Mouse (Mus musculus) gastrocnemius, adult 8-10 months (tissue): ENCODE measurements at regions not wholly inside any gene's neighbourhood (a gene's known extent, or its start where the extent isn't known, plus 50 kb on each side); places are given as distances from the start of the nearest gene placed in this dataset.

Experiments
- DNase-seq, 2 experiments: peaks; one replicate each; pipeline ENCODE4 v3.0.0; 2022; ENCODE audit warnings: low spot score in 2 of 2

DNA sequence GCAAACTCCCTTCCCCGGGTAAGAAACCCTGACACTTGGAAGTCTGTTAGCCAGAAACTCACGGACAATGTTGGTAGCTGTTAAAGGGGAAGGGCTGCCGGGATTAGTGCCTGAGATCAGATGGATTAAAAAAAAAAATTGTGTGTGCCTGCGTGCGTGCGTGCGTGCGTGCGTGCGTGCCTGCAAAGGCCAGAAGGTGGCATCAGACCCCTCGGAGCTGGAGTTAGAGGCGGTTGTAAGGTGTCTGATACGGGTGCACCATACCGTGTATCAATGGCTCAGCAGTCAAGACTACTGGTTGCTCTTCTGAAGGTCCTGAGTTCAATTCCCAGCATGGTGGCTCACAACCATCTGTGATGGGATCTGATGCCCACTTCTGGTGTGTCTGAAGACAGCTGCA, 59.0 kb upstream of the Ccdc167 start:
- DNase-seq, result no peak

GRCm38 (mm10) chr17:29773339-29773738, 56.5 kb upstream of the Ccdc167 start:
- DNase-seq, result peak; percentile 9 to 22

DNA sequence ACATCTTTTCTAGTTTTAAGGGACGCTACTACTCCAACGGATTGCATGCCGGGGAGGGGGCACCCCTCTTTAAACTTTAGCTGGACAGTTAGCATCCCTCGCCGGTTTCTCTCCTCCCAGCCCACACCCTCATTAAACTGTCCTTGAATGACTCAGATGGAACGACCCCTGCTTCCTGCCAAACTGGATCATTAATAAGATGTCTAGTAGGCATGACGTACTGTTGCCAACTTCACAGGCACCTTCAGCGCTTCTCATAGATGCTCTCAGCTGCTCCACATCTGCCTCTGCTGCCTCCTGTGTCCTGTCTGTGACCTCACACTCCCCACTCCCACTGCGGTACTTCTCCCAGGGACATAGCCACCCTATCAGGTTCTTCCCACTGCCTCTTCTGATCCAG, 54.1 kb upstream of the Ccdc167 start:
- DNase-seq, result no peak

GRCm38 (mm10) chr17:29769631-29770030, 52.8 kb upstream of the Ccdc167 start:
- DNase-seq, result no peak

- DNase-seq, result no peak
Measured at GRCm38 (mm10) chr17:29769143-29769542, 52.3 kb upstream of the Ccdc167 start.

GRCm38 (mm10) chr17:29768642-29769041, 51.8 kb upstream of the Ccdc167 start:
- no peak for DNase-seq
